Comparison of ENCODE assay signal across 8 mouse cellular contexts in the genomic region with DNA sequence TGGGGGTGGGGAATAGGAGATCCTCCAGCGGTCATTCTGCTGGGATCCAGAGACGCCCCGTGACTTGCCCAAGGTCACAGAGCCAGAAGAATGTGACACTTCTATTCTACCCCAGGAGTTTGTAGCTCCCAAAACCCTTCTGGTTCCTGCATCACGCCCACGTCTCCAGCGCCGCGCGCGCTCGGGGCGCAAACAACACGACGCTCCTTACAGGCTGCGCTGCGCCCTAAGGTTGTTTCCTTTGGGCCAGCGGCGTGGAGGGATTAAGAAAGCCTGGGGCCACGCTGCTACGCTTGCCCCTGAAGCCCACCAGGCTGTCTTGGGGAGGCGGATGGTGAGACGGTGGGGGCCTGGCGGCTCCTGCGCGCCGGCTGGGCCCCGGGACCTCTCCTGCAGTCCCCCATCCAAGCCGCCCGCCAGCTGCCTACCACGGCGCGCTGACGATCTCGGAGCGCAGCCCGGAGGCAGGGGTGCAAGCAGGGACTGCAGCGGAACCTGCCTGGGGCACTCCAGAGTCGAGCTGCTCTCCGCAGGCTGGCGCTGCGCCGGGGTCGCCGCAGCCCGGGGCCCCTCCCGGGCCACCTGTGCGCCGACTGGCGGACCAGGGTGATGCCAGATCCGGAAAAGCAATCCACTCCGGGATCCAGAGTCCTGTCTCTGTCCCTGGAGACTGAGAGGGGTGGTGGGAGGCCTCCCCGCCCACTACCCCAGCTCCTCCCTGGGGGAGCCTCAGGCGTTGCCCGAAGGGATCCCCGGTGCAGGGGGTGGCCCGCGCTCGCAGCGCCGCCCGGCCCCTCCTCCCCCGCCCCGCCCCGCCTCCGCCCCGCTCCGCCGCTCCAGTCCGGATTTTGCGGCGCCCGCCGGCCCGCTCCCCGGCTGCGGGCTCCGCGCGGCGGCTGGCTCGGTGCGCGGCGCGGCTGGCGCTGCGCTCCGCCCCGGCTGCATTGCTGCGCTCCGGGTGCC. TPM values are rescaled to one million over a fixed set of nuclear protein-coding genes. Genes with fewer than 3 reads are reported as not detected.
A peak's percentile ranks its signal among the peaks of the same experiment; 100 is the strongest.
DNase-seq lines count a peak whose midpoint lies in the region; ATAC-seq and TF ChIP-seq lines count a peak whose summit lies in the region.

Gene Unc5a (plus strand): TSS at position 881 of the 963 bp plus-strand sequence.

- peak within 1 kb of the TSS; percentile 100 for H3K4me2 ChIP-seq in limb, embryonic 14.5 days (replicated peaks; ENCODE audit: low read depth, low read length, severe bottlenecking)
- H3K4me2 ChIP-seq in neural tube, embryonic 13.5 days, result peak within 1 kb of the TSS; percentile 99

- DNase-seq in ovary, postnatal 36 days (ENCODE audit: low spot score), result peak; percentile 33
- DNase-seq in ovary, adult 18-20 months (ENCODE audit: low spot score), result no peak
- DNase-seq in cerebellum, postnatal 25 days, result peak; percentile 93
- DNase-seq in gastrocnemius, adult 18-20 months (ENCODE audit: low spot score), result peak; percentile 23
- peak; percentile 58 for DNase-seq in limb, embryonic 14.5 days (ENCODE audit: low spot score)
- DNase-seq in urinary bladder, postnatal 14 days (ENCODE audit: low spot score), result peak; percentile 37

- peaks cover 82% of the 10 kb centered on the region for H3K27me3 ChIP-seq in limb, embryonic 14.5 days (ENCODE audit: control insufficient read depth, insufficient read depth, low read length)
- H3K27me3 ChIP-seq in neural tube, embryonic 13.5 days, result peaks cover 94% of the 10 kb centered on the region

- H3K4me3 ChIP-seq in limb, embryonic 14.5 days (replicated peaks; ENCODE audit: low read length), result peak within 1 kb of the TSS; percentile 55
- peak within 1 kb of the TSS; percentile 73 for H3K4me3 ChIP-seq in neural tube, embryonic 13.5 days

- no peaks in the 10 kb centered on the region for H3K36me3 ChIP-seq in limb, embryonic 14.5 days (ENCODE audit: control insufficient read depth, insufficient read depth, low read length)
- no peaks in the 10 kb centered on the region for H3K36me3 ChIP-seq in neural tube, embryonic 13.5 days

- H3K9me3 ChIP-seq in limb, embryonic 14.5 days (ENCODE audit: control insufficient read depth, low read length), result no peaks in the 10 kb centered on the region
- no peaks in the 10 kb centered on the region for H3K9me3 ChIP-seq in neural tube, embryonic 13.5 days

- H3K27ac ChIP-seq in limb, embryonic 14.5 days (replicated peaks; ENCODE audit: low read depth, low read length), result no peak within 1 kb of the TSS
- peak within 1 kb of the TSS; percentile 87 for H3K27ac ChIP-seq in neural tube, embryonic 13.5 days (replicated peaks)

- no peak for TF ChIP-seq POLR2A in limb, embryonic 14.5 days (IDR thresholded peaks at IDR 0.05; ENCODE audit: borderline replicate concordance, extremely low read depth, insufficient read depth, insufficient read length)

- under 1% methylated on average over 52 of the region's 91 CpGs for WGBS in limb, embryonic 14.5 days
- under 1% methylated on average over 71 of the region's 91 CpGs for WGBS in neural tube, embryonic 13.5 days

- H3K9ac ChIP-seq in limb, embryonic 14.5 days (ENCODE audit: low read depth, low read length, severe bottlenecking), result peak within 1 kb of the TSS; percentile 48; the same call in 1 of the 2 replicates
- H3K9ac ChIP-seq in neural tube, embryonic 13.5 days, result peak within 1 kb of the TSS; percentile 84

- peaks cover 3% of the 10 kb centered on the region; the same call in 1 of the 2 replicates for H3K4me1 ChIP-seq in limb, embryonic 14.5 days (ENCODE audit: control insufficient read depth, insufficient read depth, low read length)
- H3K4me1 ChIP-seq in neural tube, embryonic 13.5 days (replicated peaks), result peaks cover 72% of the 10 kb centered on the region

- peak; percentile 14 for ATAC-seq in inflammation-experienced regulatory T-cells, adult 6 months
- ATAC-seq in limb, embryonic 14.5 days (ENCODE audit: low FRiP score, low read depth), result peak; percentile 64; the same call in 1 of the 2 replicates
- ATAC-seq in neural tube, embryonic 13.5 days (ENCODE audit: low read depth), result peak; percentile 74

RNA-seq across cellular contexts. Expression of gene Unc5a, which starts in this region (rescaled TPM):
- 1 to 10 TPM; 7.6 to 7.8 TPM for total RNA-seq in gastrocnemius, adult 18-20 months (2021)
- 1 to 10 TPM in 1 of 3 experiments, under 1 TPM in 2; 0.62 to 1.4 (median 0.72) TPM for polyA plus RNA-seq in inflammation-experienced regulatory T-cells, adult 6 months (2017; shearing (Covaris generic))
- polyA plus RNA-seq in limb, embryonic 14.5 days (2012; rRNA removed), result 3.3 and 3.9 TPM in 2 replicates
- 1.2 and 2.2 TPM in 2 replicates for polyA plus RNA-seq in limb, embryonic 14.5 days (2014; fragmentation: Nextera tagmentation; extraction: Ambion mirVana)
- polyA plus RNA-seq in neural tube, embryonic 13.5 days (2015; fragmentation: Nextera tagmentation; extraction: Ambion mirVana), result 9.0 and 10.4 TPM in 2 replicates

Comparison
In these comparisons a context has a peak if more than half of its experiments do, and no peak if none do; other contexts are left out.
1. ATAC-seq: peak in every context shown above with its lines; median percentile 74 in neural tube, embryonic 13.5 days; 64 in limb, embryonic 14.5 days; 14 in inflammation-experienced regulatory T-cells, adult 6 months.